Mouse (Mus musculus): Measurements from ENCODE around the gene Gm28897. TPM values are rescaled to one million over a fixed set of nuclear protein-coding genes. Genes with fewer than 3 reads are reported as not detected.
"Not testable (repeated sequence)": the region's sequence is repeated elsewhere in the genome, so short reads cannot be mapped to it uniquely, and the experiment has no call there.

Gm28897 gene
- total RNA-seq (2021), result not detected
- long read RNA-seq, experiment 1, result 0 reads
- long read RNA-seq, experiment 2, result 0 reads

DNA sequence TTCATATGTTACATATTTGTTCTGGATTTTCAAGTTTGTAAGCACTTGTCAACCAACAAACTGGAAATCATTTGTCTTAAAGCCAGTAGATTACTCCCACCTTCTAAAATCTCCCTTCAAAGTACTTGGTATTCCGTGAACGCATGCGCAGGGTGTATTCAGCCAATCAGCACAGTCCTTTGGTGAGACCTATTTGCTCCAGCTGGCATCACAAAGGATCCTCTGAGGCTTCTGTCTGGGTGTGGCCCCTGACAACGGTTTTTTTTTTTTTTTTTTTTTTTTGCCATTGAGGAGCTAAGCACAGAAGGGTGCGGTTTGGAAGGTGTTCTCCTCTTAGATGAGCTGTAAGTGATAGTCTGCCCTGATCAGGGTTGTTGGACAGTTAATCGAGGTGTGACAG lies at the start of gene Gm28897:
Gm28897 (plus strand) TSS at position 301 of the 400 bp plus-strand sequence.
- not testable (repeated sequence) for DNase-seq (ENCODE audit: low spot score)

Measured in gastrocnemius, adult 18-20 months (tissue).